Mouse (Mus musculus) lung, postnatal 25 days (tissue): Measurements from ENCODE around the gene Samd4b.
"Not testable (repeated sequence)": the region's sequence is repeated elsewhere in the genome, so short reads cannot be mapped to it uniquely, and the experiment has no call there.

Experiments
- DNase-seq: peaks from one replicate; pipeline ENCODE4 v3.0.0; 2022; ENCODE audit warnings: low spot score

Samd4b gene

GRCm38 (mm10) chr7:28398000-28398399, 199.9 kb downstream of the Samd4b start:
- DNase-seq, result no peak

- no peak for DNase-seq
Observed at GRCm38 (mm10) chr7:28395425-28395824, 202.5 kb downstream of the Samd4b start.

- DNase-seq, result no peak
Observed at GRCm38 (mm10) chr7:28393272-28393951, 204.5 kb downstream of the Samd4b start.

- DNase-seq, result peak; percentile 99
Observed at GRCm38 (mm10) chr7:28392429-28393271, 205.3 kb downstream of the Samd4b start, which contains the start of the genes Med29 and Paf1. Med29 (minus strand) TSS chr7:28392708. Paf1 (plus strand) TSS chr7:28392951.

GRCm38 (mm10) chr7:28390331-28390730, 207.6 kb downstream of the Samd4b start:
- no peak for DNase-seq

GRCm38 (mm10) chr7:28387384-28387783, 210.6 kb downstream of the Samd4b start:
- DNase-seq, result not testable (repeated sequence)

- DNase-seq, result not testable (repeated sequence)
Observed at GRCm38 (mm10) chr7:28386877-28387276, 211.1 kb downstream of the Samd4b start.

- DNase-seq, result peak; percentile 89
Observed at GRCm38 (mm10) chr7:28386462-28386861, 211.5 kb downstream of the Samd4b start.

- DNase-seq, result peak; percentile 77
Observed at GRCm38 (mm10) chr7:28386007-28386406, 211.9 kb downstream of the Samd4b start.

- DNase-seq, result no peak
Observed at GRCm38 (mm10) chr7:28385196-28385595, 212.7 kb downstream of the Samd4b start.

- DNase-seq, result peak; percentile 36
Observed at GRCm38 (mm10) chr7:28384162-28384561, 213.8 kb downstream of the Samd4b start.

GRCm38 (mm10) chr7:28383606-28384005, 214.3 kb downstream of the Samd4b start:
- no peak for DNase-seq

- DNase-seq, result peak; percentile 76
Observed at GRCm38 (mm10) chr7:28382981-28383396, 215.0 kb downstream of the Samd4b start.

GRCm38 (mm10) chr7:28382347-28382951, 215.5 kb downstream of the Samd4b start:
- no peak for DNase-seq

- peak; percentile 96 for DNase-seq
Observed at GRCm38 (mm10) chr7:28381938-28382337, 216.0 kb downstream of the Samd4b start.

GRCm38 (mm10) chr7:28381017-28381790, 216.7 kb downstream of the Samd4b start:
- DNase-seq, result peak; percentile 93

GRCm38 (mm10) chr7:28380237-28381016, 217.5 kb downstream of the Samd4b start, which contains the start of gene Zfp36:
Zfp36 (minus strand) TSS chr7:28380253.
- DNase-seq, result no peak

- peak; percentile 96 for DNase-seq
Observed at GRCm38 (mm10) chr7:28378769-28379651, 218.9 kb downstream of the Samd4b start.

GRCm38 (mm10) chr7:28378066-28378690, 219.8 kb downstream of the Samd4b start:
- DNase-seq, result peak; percentile 90
